ENCODE assay signal across 29 mouse cellular contexts in genomic region chr1:181021488-181021865, GRCm38 (mm10). TPM values are rescaled to one million over a fixed set of nuclear protein-coding genes. Genes with fewer than 3 reads are reported as not detected.
DNase-seq lines count a peak whose midpoint lies in the region; TF ChIP-seq lines count a peak whose summit lies in the region.
"Had no signal": no experiment of that assay in that cellular context is flagged by ENCODE, and none has a peak within 500 bp of the region (broad histone marks: within the 10 kb centered on the region; RNA-seq: fewer than 3 reads in every experiment).

No protein-coding gene starts in this region.

- intact Hi-C loops in heart, postnatal 25 days (cut with DNase I): loop anchor here (5.0 kb wide), 1 partner anchor 34 kb away; no protein-coding TSS in a partner anchor
- intact Hi-C loops in left cerebral cortex, postnatal 14 days (cut with DNase I): no loop called here

- no peak for TF ChIP-seq CTCF in embryonic fibroblast, embryonic 13.5 days (IDR thresholded peaks at IDR 0.05; ENCODE audit: borderline replicate concordance, insufficient read depth, low read length)

- peak overlapping the region; percentile 6 for H3K27ac ChIP-seq in embryonic fibroblast, embryonic 13.5 days (ENCODE audit: insufficient read depth, low read length)
- H3K27ac ChIP-seq: embryonic facial prominence, embryonic 12.5 days; embryonic facial prominence, embryonic 15.5 days; forebrain, embryonic 12.5 days; forebrain, embryonic 15.5 days; heart, adult 2 months; hindbrain, embryonic 14.5 days; hindbrain, postnatal 0 days had no signal

- peaks cover 2% of the 10 kb centered on the region for H3K4me1 ChIP-seq in embryonic fibroblast, embryonic 13.5 days (ENCODE audit: control insufficient read depth, insufficient read depth, low read length)

- TF ChIP-seq POLR2A in embryonic fibroblast, embryonic 13.5 days (IDR thresholded peaks at IDR 0.05; ENCODE audit: low read depth, low read length): no peak

- no peak overlapping the region for H3K4me3 ChIP-seq in embryonic fibroblast, embryonic 13.5 days (ENCODE audit: insufficient read depth, low read length)
- H3K4me3 ChIP-seq: embryonic facial prominence, embryonic 12.5 days; embryonic facial prominence, embryonic 15.5 days; erythroblast, embryonic 14.5 days; forebrain, embryonic 12.5 days; forebrain, embryonic 15.5 days; heart, adult 2 months had no signal

- peak; percentile 72 for DNase-seq in heart, adult 11 months
- DNase-seq in heart, postnatal 25 days (ENCODE audit: low spot score): no peak
- peak; percentile 1 for DNase-seq in kidney, adult 11 months
- no peak for DNase-seq in kidney, postnatal 25 days
- DNase-seq in retina, postnatal 1 day: peak; percentile 33
- no peak for DNase-seq in retina, embryonic 14.5 days (ENCODE audit: low spot score)
- no peak for DNase-seq in left cerebral cortex, postnatal 14 days (ENCODE audit: low spot score in 2 of 2)

RNA-seq across cellular contexts. Expression of gene Ephx1, which starts 0.8 kb away (rescaled TPM):
- total RNA-seq in heart, postnatal 25 days (2021): 10 to 100 TPM; 22.5 to 40.8 TPM
- 156 and 205 TPM in 2 replicates for polyA plus RNA-seq in embryonic fibroblast, embryonic 13.5 days (2011; ENCODE audit: insufficient read length, low read depth, missing spikeins)
- 10 to 100 TPM; 17.0 to 19.1 TPM for total RNA-seq in left cerebral cortex, postnatal 14 days (2021)
- total RNA-seq: G1E had no signal
- polyA plus RNA-seq: erythroblast, embryonic 14.5 days; G1E had no signal

RNA-seq across cellular contexts. Expression of gene 9130409I23Rik, which starts 29.6 kb away (rescaled TPM):
- not detected for total RNA-seq in heart, postnatal 25 days (2021)
- not detected in 2 replicates for polyA plus RNA-seq in embryonic fibroblast, embryonic 13.5 days (2011; ENCODE audit: insufficient read length, low read depth, missing spikeins)
- not detected for total RNA-seq in left cerebral cortex, postnatal 14 days (2021)
- total RNA-seq: adrenal gland, adult 2 months; adrenal gland, postnatal 4 days; CH12.LX; common myeloid progenitor, adult 5-6 weeks; gastrocnemius, adult 8-10 months; gastrocnemius, postnatal 25 days; heart, adult 2 months; heart, postnatal 36 days; hindbrain, postnatal 0 days had no signal
- polyA plus RNA-seq: adrenal gland, adult 2 months; embryonic facial prominence, embryonic 12.5 days; embryonic facial prominence, embryonic 15.5 days; erythroblast, embryonic 14.5 days; forebrain, embryonic 12.5 days; G1E; gonadal fat pad, adult 2 months; heart, adult 2 months; heart, embryonic 11.5 days; heart, embryonic 14.5 days; heart, postnatal 0 days; hindbrain, embryonic 11.5 days; hindbrain, embryonic 14.5 days; hindbrain, postnatal 0 days had no signal

Comparison
In these comparisons a context has a peak if more than half of its experiments do, and no peak if none do; other contexts are left out.
1. DNase-seq: peak in heart, adult 11 months (single experiment), kidney, adult 11 months (single experiment) and retina, postnatal 1 day (single experiment); none in heart, postnatal 25 days (single experiment), kidney, postnatal 25 days (0 of 2), retina, embryonic 14.5 days (single experiment) and left cerebral cortex, postnatal 14 days (0 of 2).